Mouse (Mus musculus) lung, postnatal 0 days (tissue): ENCODE data around the gene Abr.

ENCODE experiments used
- CTCF ChIP-seq: IDR thresholded peaks from 2 replicates; pipeline ENCODE4 v1.5.1; 2016; ENCODE audit warnings: antibody characterized with exemption, mild to moderate bottlenecking
- EP300 ChIP-seq: IDR thresholded peaks from 2 replicates; pipeline ENCODE4 v1.6.1; 2016; ENCODE audit warnings: antibody characterized with exemption, mild to moderate bottlenecking, control low read depth

DNA sequence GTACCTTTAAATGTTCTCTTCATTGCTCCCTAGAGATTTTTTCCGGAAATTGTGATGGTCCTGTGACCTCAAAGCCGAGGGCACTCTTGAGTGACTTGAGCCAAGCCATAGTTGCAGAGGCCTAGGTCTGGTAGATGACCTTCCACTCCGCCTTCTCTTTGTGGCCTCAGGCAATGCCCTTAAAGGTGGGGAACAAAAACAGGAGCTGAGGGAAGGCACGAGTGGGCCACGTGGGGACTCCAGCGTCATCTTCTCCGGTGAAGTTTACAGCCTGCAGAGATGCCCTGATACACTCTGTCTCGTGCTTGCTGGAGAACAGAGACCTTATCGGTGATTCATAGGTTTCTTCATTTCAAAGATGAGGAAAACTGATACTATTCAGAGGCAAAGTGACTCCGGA is 2.0 kb upstream of the Abr start:
- TF ChIP-seq CTCF (no peak), EP300 (no peak)
